In genomic region chr6:122417015-122417414, GRCm38 (mm10) we compare ENCODE assay signal across 28 mouse cellular contexts.
DNase-seq lines count a peak whose midpoint lies in the region; ATAC-seq lines count a peak whose summit lies in the region.
"Had no signal": no experiment of that assay in that cellular context is flagged by ENCODE, and none has a peak within 500 bp of the region (broad histone marks: within the 10 kb centered on the region; RNA-seq: fewer than 3 reads in every experiment).

No protein-coding gene starts in this region.

- ATAC-seq in hindbrain, embryonic 13.5 days (ENCODE audit: low FRiP score): 0 out of 2 replicates have a peak, but pooled peaks have one; percentile 5
- no peak for ATAC-seq in neural tube, embryonic 13.5 days (ENCODE audit: low read depth)
- ATAC-seq: CD4-positive, CD25-positive, alpha-beta regulatory T cell, adult 4 months; forebrain, embryonic 15.5 days had no signal

- WGBS in hindbrain, embryonic 13.5 days: 55% methylated on average over 7 of the region's 7 CpGs
- 82% methylated on average over 7 of the region's 7 CpGs for WGBS in hindbrain, embryonic 10.5 days
- 61% methylated on average over 7 of the region's 7 CpGs for WGBS in neural tube, embryonic 13.5 days
- 69% methylated on average over 7 of the region's 7 CpGs for WGBS in limb, embryonic 10.5 days

- no peaks in the 10 kb centered on the region for H3K27me3 ChIP-seq in hindbrain, embryonic 13.5 days
- H3K27me3 ChIP-seq in hindbrain, embryonic 10.5 days (ENCODE audit: insufficient read depth, poor library complexity, severe bottlenecking): no peaks in the 10 kb centered on the region
- H3K27me3 ChIP-seq in neural tube, embryonic 13.5 days: no peaks in the 10 kb centered on the region
- H3K27me3 ChIP-seq in limb, embryonic 10.5 days (ENCODE audit: low read depth, poor library complexity, severe bottlenecking): no peaks in the 10 kb centered on the region
- H3K27me3 ChIP-seq: forebrain, embryonic 15.5 days; heart, embryonic 15.5 days; kidney, embryonic 15.5 days; lung, embryonic 15.5 days; neural tube, embryonic 12.5 days had no signal

- H3K9me3 ChIP-seq in hindbrain, embryonic 13.5 days: no peaks in the 10 kb centered on the region
- no peaks in the 10 kb centered on the region for H3K9me3 ChIP-seq in hindbrain, embryonic 10.5 days
- H3K9me3 ChIP-seq in neural tube, embryonic 13.5 days: no peaks in the 10 kb centered on the region
- no peaks in the 10 kb centered on the region for H3K9me3 ChIP-seq in limb, embryonic 10.5 days (replicated peaks)
- H3K9me3 ChIP-seq: forebrain, embryonic 15.5 days; heart, embryonic 15.5 days; kidney, embryonic 15.5 days; lung, embryonic 15.5 days; neural tube, embryonic 12.5 days had no signal

- H3K4me3 ChIP-seq in hindbrain, embryonic 13.5 days: no peak overlapping the region
- H3K4me3 ChIP-seq in hindbrain, embryonic 10.5 days: no peak overlapping the region
- no peak overlapping the region for H3K4me3 ChIP-seq in neural tube, embryonic 13.5 days
- H3K4me3 ChIP-seq in limb, embryonic 10.5 days: no peak overlapping the region
- H3K4me3 ChIP-seq: forebrain, embryonic 15.5 days; heart, embryonic 15.5 days; kidney, embryonic 15.5 days; lung, embryonic 15.5 days; neural tube, embryonic 12.5 days had no signal

- H3K4me1 ChIP-seq in hindbrain, embryonic 13.5 days (replicated peaks): peaks cover 5% of the 10 kb centered on the region; the same call in 1 of the 2 replicates
- no peaks in the 10 kb centered on the region for H3K4me1 ChIP-seq in hindbrain, embryonic 10.5 days (replicated peaks)
- H3K4me1 ChIP-seq in neural tube, embryonic 13.5 days (replicated peaks): peaks cover 13% of the 10 kb centered on the region
- H3K4me1 ChIP-seq in limb, embryonic 10.5 days: peaks cover 34% of the 10 kb centered on the region
- H3K4me1 ChIP-seq: forebrain, embryonic 15.5 days; heart, embryonic 15.5 days; kidney, embryonic 15.5 days; lung, embryonic 15.5 days; neural tube, embryonic 12.5 days had no signal

- no peaks in the 10 kb centered on the region for H3K36me3 ChIP-seq in hindbrain, embryonic 13.5 days
- H3K36me3 ChIP-seq in hindbrain, embryonic 10.5 days: no peaks in the 10 kb centered on the region
- H3K36me3 ChIP-seq in neural tube, embryonic 13.5 days: no peaks in the 10 kb centered on the region
- H3K36me3 ChIP-seq in limb, embryonic 10.5 days: no peaks in the 10 kb centered on the region
- H3K36me3 ChIP-seq: forebrain, embryonic 15.5 days; heart, embryonic 15.5 days; kidney, embryonic 15.5 days; lung, embryonic 15.5 days; neural tube, embryonic 12.5 days had no signal

- no peak for DNase-seq in hindbrain, embryonic 10.5 days (ENCODE audit: low spot score)
- no peak for DNase-seq in neural tube, embryonic 10.5 days (ENCODE audit: extremely low spot score, low spot score)
- no peak for DNase-seq in limb, embryonic 10.5 days (ENCODE audit: low spot score)
- DNase-seq in embryo, embryonic 11 days: no peak
- no peak for DNase-seq in right cerebral cortex, postnatal 25 days
- DNase-seq: adrenal gland, postnatal 14 days; cerebellum, adult 11-12 months; cerebellum, adult 9-11 months; heart, postnatal 36 days; kidney, adult 18-20 months; kidney, postnatal 25 days; left cerebral cortex, postnatal 4 days; lung, postnatal 36 days; retina, postnatal 1 day; right cerebral cortex, postnatal 14 days; thymus, adult 18-20 months; thymus, postnatal 25 days had no signal

- no peak overlapping the region for H3K27ac ChIP-seq in hindbrain, embryonic 13.5 days
- no peak overlapping the region for H3K27ac ChIP-seq in hindbrain, embryonic 10.5 days
- H3K27ac ChIP-seq in neural tube, embryonic 13.5 days (replicated peaks): peak overlapping the region; percentile 23; the same call in 1 of the 2 replicates
- 0 out of 2 replicates have a peak overlapping the region, but pooled peaks have one; percentile 50 for H3K27ac ChIP-seq in limb, embryonic 10.5 days
- H3K27ac ChIP-seq: forebrain, embryonic 15.5 days; heart, embryonic 15.5 days; hindbrain, embryonic 14.5 days; kidney, embryonic 15.5 days; lung, embryonic 15.5 days; neural tube, embryonic 12.5 days; stomach, postnatal 0 days had no signal

- H3K4me2 ChIP-seq in hindbrain, embryonic 13.5 days: no peak overlapping the region
- no peak overlapping the region for H3K4me2 ChIP-seq in neural tube, embryonic 13.5 days
- H3K4me2 ChIP-seq: forebrain, embryonic 15.5 days; heart, embryonic 15.5 days; hindbrain, embryonic 14.5 days; kidney, embryonic 15.5 days; lung, embryonic 15.5 days; midbrain, embryonic 11.5 days; neural tube, embryonic 12.5 days had no signal

- H3K9ac ChIP-seq in hindbrain, embryonic 13.5 days: no peak overlapping the region
- H3K9ac ChIP-seq in neural tube, embryonic 13.5 days: no peak overlapping the region
- H3K9ac ChIP-seq: forebrain, embryonic 15.5 days; heart, embryonic 15.5 days; hindbrain, embryonic 14.5 days; kidney, embryonic 15.5 days; lung, embryonic 15.5 days; neural tube, embryonic 12.5 days had no signal

Comparison
In these comparisons a context has a peak if more than half of its experiments do, and no peak if none do; other contexts are left out.
1. H3K27ac ChIP-seq: peak in neural tube, embryonic 13.5 days (single experiment) and limb, embryonic 10.5 days (single experiment); none in hindbrain, embryonic 13.5 days (single experiment) and hindbrain, embryonic 10.5 days (single experiment).